Mouse (Mus musculus): ENCODE results near the gene Trim69. TPM values are rescaled to one million over a fixed set of nuclear protein-coding genes. Genes with fewer than 3 reads are reported as not detected.

Gene Trim69
- total RNA-seq (2021), result not detected
- long read RNA-seq, result 0 reads

DNA sequence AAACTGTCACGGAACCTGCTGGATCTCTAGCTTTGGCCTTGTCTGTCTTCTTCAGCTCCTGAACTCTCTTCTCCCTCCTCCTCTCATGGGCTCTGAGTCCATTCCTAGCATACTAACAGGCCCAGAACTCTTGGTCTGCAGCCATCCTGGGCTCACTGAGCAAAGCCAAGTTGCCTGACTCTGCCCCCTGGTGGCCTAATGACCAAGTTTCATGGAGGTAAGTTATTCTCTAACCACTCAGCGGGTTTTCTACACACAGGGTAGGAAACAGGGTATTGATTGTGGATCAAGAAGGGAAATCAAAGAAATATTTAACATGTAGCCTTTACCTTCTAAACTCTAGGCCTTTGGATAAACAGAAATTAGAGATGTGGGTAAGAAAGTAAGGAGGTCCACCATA, at the start of gene Trim69:
Trim69 (plus strand) TSS at position 21 of the 400 bp plus-strand sequence.
- DNase-seq (ENCODE audit: low spot score in 2 of 2), result peak; percentile 87 to 88

DNA sequence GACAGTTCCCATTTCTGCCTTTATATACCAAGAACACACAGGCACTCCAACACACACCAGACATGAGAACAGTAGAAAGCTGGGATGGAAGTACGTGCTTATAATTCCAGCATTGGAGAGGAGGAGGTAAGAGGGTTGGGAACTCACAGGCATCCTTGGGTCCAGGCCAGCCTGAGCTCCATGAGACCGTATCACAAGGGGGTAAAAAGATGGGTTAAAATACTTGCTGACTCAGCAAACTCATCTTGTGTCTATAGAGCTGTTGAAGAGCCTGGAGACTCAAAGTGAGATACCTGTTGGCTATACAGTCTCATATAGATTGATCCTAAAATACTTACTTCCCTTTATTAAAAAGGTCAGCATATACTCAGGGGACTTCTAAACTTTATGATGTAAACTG, 43.6 kb upstream of the Trim69 start:
- no peak for DNase-seq (ENCODE audit: low spot score in 2 of 2)

DNA sequence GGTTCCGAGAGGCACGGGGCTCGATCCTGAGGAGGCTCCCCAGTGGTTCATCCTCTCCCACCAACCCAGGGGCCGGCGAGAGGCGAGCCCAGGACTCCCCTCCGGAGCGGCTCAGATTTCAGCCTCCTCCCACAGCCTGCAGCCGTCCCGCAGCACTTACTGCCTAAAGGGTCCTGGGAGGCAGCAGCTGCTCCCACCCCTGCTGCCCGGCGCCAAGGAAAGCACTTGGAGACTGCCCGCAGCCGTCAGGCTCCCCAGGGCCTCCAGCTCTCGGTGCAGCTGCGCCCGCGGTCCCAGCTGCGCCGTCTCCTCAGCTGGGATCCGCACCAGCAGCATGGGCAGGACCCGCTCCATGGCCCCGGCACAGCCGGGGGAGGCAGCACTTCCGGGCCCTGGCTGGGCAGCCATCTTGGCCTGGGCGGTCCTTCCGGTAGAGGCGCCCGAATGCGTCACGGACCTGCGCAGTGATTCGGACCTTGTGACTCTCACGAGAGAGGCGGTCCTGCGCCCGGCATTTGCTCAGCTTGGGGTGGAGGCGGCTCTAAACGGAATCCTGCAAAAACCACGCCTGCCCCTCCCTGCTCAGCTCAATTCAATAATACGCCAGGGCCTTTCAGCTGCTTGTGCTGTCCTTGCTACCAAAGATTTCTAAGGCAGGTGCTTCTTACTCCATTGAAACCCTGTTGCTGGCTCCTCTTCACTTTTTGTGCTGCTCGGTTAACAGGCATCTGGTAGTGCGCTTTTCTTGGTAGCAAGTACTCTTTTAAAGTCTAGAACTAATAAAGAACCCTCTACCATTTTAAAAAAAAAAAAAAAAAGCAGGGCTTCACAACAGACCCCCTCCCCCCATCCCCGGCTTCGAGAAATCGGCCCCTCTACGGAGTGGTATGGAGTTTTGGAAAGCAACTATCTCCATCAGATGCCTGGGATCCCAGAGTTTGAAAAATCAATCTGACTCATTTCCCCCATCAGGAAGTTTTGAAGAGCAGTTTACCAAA, 42.2 kb upstream of the Trim69 start, which contains the start of gene Spg11:
Spg11 (minus strand) TSS at position 426 of the 998 bp plus-strand sequence.
- DNase-seq (ENCODE audit: low spot score in 2 of 2), result peak; percentile 97

DNA sequence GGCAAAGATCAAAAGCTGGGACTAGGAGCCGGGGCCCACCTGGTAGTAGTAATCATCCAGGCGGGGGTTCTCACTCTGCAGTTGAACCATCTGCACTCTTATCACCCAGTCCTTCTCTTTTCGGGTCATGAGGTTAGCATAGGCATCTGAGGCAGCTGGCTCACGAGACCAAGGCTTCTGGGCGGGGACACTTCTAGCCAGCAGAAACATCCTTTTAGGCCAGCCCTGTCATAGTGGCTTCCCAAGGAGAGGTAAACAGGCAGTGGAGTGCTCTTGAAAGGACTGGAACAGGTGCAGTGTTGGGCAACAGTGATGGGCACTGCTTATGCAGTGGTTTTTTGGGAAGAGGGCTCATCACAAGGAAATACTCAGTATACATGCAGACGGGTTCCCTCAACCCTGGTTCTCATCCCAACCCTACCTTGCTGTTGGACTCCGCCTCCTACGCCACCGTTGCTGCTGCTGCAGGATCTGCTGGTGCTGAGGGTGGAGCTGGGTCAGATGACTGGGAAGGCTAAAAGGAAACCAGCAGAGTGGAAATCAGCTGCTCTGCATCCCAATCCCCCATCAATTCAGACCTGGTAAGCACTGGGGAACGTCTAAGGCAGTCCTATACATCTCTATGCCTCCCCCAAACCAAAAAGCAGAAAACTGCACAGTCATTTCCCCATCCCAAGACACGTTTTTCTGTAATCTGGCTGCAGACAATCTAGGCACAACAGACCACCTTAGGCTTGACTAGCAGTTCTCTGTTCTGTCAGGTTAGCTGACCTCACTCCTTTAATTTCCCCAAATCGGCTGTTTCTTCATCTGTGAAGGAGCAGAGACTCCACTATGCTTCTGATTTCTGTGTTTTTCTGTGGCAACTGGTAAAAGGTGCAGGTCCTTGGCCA, 34.6 kb upstream of the Trim69 start:
- DNase-seq (ENCODE audit: low spot score in 2 of 2), result no peak

DNA sequence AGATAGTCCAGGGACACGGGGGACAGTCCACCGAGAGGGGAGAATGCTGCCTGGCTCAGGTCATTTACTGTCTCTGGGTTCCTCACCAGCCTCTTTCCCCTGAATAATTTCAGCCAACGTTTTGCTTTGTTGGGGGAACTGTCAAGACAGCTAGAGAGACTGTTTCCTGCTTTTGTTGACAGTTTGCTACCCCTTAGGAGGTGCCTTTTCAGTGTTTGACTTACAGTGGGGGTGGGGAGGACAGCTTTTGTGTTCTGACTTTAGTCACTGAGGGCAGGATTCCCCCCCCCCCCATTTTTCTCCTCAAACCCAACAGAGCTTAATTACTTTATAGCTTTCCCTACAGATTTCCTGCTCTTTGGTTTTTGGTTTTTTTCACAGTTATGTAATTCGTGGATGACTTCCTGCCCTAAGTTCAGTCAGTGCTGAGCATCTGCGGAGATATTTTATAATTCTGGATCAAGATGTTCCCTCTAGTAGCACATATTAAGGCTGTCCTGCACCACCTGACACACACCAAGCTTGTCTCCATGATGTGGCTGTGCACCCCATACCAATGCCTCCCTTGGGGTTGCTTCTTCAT, 33.6 kb upstream of the Trim69 start:
- no peak for DNase-seq (ENCODE audit: low spot score in 2 of 2)

DNA sequence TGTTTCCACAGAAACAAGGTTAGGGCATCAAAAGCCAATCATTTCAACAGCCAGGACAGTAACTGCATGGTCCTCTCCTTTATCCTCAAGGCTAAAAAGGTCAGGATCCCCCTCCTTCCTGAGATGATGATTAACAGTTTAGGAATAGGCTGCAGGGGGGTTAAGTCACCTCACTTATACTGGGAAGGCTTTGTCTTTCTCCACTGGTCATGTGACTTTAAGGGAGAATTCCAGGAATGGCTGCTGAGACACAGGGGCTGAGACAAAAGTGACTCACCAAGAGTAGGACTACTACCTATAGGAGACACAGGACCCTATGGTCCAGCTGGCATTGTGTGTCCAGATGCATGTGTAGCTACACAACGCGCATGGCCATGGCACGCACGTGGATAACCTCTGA, 32.9 kb upstream of the Trim69 start:
- DNase-seq (ENCODE audit: low spot score in 2 of 2), result no peak

DNA sequence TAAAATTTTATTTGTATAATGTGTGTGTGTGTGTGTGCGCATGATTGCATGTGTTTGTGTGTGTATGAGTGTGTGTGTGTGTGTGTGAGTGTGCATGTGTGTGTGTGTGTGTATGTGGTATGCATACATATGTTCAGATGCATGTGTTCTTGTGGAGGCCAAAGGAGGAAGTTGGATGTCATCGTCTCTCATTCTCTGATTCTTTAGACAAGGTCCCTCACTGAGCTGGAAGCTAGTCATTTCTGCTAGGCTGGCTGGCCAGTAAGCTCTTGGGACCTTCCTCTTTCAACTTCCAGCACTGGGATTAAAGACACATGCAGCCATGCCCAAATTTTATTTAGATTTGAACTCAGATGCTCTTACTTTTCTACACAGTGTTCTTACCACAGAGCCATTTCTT, 28.4 kb upstream of the Trim69 start:
- no peak for DNase-seq (ENCODE audit: low spot score in 2 of 2)

DNA sequence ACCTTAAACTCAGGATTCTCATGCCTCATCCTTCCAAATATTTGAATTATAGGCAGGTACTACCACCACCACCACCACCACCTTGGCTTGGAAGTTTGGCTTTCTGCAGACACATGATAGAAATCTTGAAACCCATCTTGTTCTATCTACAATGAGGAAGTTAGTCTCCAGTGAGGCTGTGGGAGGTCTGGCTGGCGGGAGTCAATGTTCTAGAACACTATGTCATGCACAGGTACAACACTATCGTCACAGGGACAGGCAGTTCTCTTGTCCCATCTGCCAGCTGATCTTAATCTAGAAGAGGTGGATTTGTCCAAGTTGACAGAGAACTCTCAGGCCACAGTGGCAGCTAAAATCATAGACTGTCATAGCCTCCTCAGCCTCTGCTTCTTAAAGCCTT, 27.9 kb upstream of the Trim69 start:
- no peak for DNase-seq (ENCODE audit: low spot score in 2 of 2)

DNA sequence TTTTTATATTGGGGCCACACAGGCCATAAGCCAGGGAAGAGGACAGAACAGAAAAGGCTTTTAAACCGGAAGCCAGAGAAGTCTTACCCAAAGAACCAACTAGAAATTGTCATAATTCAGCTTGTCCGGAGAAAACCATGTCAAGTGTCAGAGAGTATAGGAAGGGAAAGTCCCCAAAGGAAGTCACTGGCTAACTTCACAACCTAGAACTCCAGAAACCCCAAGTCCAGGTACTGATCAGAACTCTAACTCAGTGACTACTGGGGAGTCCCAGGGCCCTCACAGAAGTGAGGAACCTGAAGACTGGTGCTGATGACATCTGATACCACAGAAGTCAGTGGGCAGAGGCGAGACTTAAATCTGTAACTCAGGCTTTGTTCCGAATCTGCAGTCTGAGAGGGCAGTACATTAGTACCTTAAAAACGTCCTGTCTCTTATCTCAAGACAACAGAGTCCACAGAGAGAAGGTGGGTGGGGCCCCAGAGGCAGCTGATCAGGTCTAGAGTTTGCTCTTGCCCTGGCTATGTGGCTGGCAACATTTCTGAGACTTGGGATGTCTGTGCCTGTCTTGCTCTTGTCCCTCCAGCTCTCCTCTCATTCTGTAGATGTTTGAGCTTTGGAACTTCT, 22.5 kb upstream of the Trim69 start:
- DNase-seq (ENCODE audit: low spot score in 2 of 2), result no peak

DNA sequence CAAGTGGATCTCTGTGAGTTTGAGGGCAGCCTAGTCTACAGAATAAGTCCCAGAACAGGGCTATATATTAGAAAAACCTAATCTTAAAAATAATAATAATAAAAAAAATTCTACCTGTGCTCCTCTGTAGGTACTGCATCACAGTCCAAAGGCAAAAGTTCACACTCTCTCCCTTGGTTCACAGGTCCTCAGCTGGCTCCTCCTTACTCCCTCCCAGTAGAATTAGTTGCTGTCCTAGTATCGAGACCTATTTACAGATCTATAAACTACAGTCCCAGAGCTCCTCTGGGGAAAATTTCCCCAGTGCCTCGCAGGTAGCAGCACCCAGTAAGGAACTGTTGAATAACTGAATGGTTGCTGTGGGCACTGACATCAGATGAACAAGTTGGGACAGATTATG, 19.7 kb upstream of the Trim69 start:
- no peak for DNase-seq (ENCODE audit: low spot score in 2 of 2)

DNA sequence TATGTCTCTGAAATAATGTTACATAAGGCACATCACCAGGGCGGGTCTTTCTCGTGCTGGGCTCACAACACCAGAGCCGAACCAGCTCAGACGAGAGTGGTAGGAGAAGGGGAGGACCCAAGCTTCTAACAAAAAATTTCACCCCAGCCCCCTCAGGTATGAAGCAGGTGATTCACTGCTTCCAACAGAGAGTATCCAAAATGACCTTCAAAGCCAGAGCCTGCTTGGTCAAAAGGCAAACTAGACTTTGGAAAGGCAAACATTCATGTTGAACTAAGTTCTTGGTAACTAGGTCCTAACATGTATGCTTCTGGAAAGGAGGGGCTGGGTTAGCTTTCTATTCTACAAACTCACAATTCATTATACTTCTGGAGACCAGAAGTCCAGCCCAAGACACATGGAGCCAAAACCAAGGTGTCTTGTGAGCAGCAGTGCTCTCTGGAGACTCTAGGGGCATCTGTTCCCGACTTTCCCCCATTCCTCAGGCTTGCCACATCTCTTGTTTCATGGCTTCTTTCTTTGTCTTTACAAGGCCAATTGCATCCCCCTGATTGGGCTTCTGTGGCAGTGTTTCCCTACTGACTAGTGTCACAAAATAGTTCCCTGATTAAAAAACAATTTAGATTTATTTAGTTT, 19.1 kb upstream of the Trim69 start:
- DNase-seq (ENCODE audit: low spot score in 2 of 2), result no peak

DNA sequence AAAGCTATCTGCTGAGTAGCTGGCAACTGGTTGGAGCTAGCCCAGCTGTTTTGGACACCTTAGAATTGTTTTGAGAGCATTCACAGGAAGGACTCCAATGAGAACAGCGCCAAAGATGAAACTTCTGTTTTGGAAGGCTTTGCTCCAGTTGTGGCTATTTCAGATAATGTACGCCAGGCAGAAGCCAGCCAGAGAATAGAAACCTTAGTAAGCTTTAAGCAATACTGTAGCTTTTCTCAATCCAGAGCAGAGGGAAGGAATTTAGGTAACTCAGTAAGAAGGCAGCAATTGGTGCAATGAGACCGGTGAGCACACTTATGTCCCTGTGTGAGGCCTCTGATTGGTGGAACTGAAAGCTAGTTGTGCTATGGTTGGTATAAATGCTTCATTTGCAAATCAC, 17.4 kb upstream of the Trim69 start:
- DNase-seq (ENCODE audit: low spot score in 2 of 2), result no peak

DNA sequence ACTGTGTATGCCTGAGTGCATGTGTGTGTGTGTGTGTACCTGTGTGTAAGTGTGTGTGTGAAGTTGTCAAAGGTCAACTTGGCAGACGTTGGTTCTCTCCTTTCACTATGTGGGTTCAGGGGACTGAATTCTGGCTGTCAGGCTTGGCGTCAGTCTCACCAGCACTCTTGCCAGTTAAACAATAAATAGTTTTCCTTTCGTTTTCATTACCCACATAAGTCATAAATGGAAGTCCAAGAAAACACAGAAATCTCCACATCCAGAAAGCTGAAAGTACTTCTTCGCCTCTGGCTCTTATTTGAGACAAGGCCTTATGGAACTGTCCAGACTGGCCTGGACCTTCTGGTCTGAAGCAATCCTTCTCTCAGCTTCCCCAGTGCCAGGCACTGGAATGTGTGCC, 14.7 kb upstream of the Trim69 start:
- DNase-seq (ENCODE audit: low spot score in 2 of 2), result no peak

DNA sequence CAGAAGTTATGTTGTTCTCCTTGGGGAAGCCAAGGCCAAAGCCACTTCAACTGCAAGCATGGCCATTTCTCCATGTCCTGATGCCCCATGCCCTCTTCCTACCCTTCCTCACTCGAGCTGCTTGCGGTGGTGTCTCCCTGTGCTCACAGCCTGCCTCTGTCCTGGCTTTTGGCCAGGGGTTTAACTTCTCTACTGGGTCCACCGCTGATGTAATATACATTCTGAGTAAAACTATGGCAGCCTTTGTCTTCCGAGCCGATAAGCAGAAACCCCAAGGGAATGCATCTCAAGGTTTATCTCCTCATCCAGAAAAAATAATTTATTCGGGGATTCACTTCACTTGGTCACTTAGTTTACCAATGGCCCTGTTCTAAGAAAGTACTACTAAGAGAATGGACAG, 13.8 kb upstream of the Trim69 start:
- DNase-seq (ENCODE audit: low spot score in 2 of 2), result no peak

DNA sequence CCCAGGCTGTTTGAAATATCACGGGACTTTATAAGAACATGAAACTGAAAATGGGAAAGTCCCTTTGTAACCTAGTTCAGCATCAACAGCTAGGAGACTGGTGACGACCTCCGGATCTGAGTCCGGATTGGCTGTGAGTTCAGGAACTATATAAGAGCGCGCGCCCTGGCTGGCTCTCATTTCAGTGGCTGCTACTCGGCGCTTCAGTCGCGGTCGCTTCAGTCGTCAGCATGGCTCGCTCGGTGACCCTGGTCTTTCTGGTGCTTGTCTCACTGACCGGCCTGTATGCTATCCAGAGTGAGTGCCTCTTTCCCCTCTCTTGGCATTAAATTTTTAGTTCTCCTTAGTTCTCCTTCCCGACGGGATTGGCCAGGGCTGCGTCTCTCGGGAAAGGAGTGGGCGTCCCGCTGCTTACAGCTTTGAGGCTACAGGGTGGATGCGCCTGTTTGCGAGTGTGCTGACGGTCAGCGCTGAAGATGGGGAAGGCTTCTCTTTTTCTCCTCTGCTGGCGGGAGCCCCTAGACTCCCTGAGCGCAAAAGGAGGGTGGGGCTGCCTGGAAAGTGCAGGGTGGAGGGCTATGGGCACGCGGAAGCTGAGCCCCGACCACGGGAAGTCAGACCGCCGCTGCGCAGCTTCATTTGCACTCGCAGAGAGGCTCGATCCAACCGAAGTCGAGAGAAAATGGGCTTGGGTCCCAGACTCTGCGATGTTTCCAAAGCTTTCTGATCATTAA, 12.8 kb upstream of the Trim69 start, which contains the start of gene B2m:
B2m (plus strand) TSS at position 179 of the 734 bp plus-strand sequence.
- DNase-seq (ENCODE audit: low spot score in 2 of 2), result peak; percentile 93 to 96

DNA sequence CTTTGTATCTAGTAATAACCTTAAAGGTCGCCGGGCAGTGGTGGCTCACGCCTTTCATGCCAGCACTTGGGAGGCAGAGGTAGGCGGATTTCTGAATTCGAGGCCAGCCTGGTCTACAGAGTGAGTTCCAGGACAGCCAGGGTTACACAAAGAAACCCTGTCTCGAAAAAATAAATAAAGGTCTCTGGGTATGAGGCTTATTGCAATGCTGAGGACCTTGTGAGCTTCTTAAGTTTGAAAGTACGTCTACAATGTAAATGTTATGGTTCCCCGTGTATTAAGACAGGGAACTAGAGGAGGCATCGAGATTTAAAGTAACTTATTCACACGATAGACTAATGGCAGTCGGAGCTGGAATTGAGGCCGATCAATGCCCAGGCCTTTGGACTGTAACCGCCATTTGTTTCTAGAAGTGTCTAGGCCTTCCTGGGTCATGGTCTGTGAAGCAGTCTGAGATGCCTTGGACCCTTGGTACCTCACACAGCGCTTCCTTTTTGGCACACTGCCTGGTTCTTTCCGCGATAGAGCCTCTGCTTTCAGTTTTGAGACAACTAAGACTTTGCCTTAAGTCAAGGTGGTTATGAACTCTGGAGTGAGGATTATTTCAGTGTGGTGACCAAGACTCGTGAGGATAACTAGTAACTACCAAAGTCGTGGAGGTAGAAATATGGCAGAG, 12.1 kb upstream of the Trim69 start:
- peak; percentile 40 to 43 for DNase-seq (ENCODE audit: low spot score in 2 of 2)

DNA sequence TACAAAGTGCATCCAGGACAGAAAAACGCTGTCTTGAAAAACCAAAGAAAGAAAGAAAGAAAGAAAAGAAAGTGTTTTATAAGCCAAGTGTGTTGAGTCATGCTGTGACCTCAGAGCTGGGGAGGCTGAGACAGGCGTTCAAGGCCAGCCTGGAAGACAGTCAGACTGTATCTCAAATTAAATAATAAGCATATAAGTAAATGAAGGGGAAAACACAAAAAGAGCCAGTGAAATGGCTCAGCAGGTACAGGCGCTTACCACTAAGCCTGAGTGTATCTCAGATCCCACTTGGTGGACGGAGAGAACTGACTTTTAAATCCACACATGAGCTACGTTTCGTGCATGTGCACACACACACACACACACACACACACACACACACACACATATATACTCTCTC, 11.2 kb upstream of the Trim69 start:
- no peak for DNase-seq (ENCODE audit: low spot score in 2 of 2)

DNA sequence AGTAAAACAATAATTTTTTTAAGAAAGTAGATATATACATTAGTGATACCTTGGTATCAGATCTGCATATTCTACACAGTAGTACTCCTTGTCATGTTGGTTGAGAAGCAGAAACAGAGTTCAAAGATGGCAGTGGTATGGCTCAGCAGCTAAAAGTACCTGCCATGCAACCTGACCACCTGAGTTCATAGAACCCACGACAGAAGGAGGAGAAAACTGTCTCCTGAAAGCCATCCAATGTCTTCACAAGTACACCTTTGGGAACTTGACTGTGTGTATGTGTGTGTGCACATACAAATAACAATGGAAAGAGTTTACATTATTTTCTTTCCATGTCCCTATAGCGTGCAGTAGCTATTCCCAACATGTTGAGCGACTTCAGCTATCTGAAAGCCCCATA, 10.8 kb upstream of the Trim69 start:
- no peak for DNase-seq (ENCODE audit: low spot score in 2 of 2)

DNA sequence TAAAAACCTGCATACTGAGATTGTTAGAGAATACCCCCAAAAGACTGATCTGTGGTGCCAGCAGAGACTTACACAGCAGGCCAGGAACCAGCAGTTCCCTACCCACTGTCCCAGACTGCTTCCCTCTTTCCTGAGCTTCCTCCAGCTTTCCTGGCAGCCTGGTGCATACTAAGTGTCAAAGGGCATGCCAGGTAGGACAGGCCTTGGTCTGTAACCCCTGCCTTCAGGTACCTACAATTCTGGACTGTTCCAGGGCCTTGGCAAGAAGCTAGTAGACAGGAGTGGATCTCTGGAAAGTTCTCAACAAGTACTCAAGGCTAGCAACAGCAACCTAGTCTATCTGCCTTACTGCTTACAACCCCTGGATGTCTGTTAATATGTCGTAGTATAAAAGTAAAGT, 9.3 kb upstream of the Trim69 start:
- no peak for DNase-seq (ENCODE audit: low spot score in 2 of 2)

All from layer of hippocampus, postnatal 10 days (tissue).